Mouse (Mus musculus) liver, postnatal 0 days (tissue): ENCODE results near the gene Gse1. TPM values are rescaled to one million over a fixed set of nuclear protein-coding genes. Genes with fewer than 3 reads are reported as not detected.

Experiments
- ATAC-seq: fragments of 200-750 bp; cut with Nextera tagmentation; 2 replicates; pipeline ENCODE4 v1.8.0; 2017; ENCODE audit warnings: mild to moderate bottlenecking, moderate library complexity
- DNase-seq: peaks from one replicate; pipeline ENCODE4 v3.0.0-alpha.2; 2016
- H3K27ac ChIP-seq: fragments of 300-500 bp; sonication (generic); 2 replicates; pipeline ENCODE4 v1.5.1; 2014; ENCODE audit warnings: antibody characterized with exemption, moderate library complexity, mild to moderate bottlenecking, low read depth
- H3K27me3 ChIP-seq: fragments of 300-500 bp; sonication (generic); 2 replicates; pipeline ENCODE4 v1.6.1; 2014; ENCODE audit warnings: low read length, control low read depth, mixed read lengths; ENCODE audit not compliant: insufficient read depth
- H3K36me3 ChIP-seq: fragments of 300-500 bp; sonication (generic); replicated peaks from 2 replicates; pipeline ENCODE4 v1.6.1; 2014; ENCODE audit warnings: mild to moderate bottlenecking, control low read depth, low read length, moderate library complexity, mixed read lengths; ENCODE audit not compliant: insufficient read depth
- H3K4me1 ChIP-seq: fragments of 300-500 bp; sonication (generic); 2 replicates; pipeline ENCODE4 v1.6.1; 2014; ENCODE audit warnings: antibody characterized with exemption, mild to moderate bottlenecking, control low read depth; ENCODE audit not compliant: insufficient read depth
- H3K4me2 ChIP-seq: fragments of 300-500 bp; sonication (generic); 2 replicates; pipeline ENCODE4 v1.6.1; 2014; ENCODE audit warnings: low read depth, mild to moderate bottlenecking, low read length, moderate library complexity, mixed read lengths
- H3K4me3 ChIP-seq: fragments of 300-500 bp; sonication (generic); 2 replicates; pipeline ENCODE4 v1.5.1; 2014; ENCODE audit warnings: low read depth, low read length
- H3K9ac ChIP-seq: fragments of 300-500 bp; sonication (generic); replicated peaks from 2 replicates; pipeline ENCODE4 v1.6.1; 2014; ENCODE audit warnings: mild to moderate bottlenecking, moderate library complexity
- H3K9me3 ChIP-seq: fragments of 300-500 bp; sonication (generic); 2 replicates; pipeline ENCODE4 v1.6.1; 2016; ENCODE audit warnings: mild to moderate bottlenecking, control low read depth, low read length, mixed read lengths
- CTCF ChIP-seq: sonication (generic); IDR thresholded peaks from 2 replicates; pipeline ENCODE4 v1.5.1; 2016; ENCODE audit warnings: antibody characterized with exemption, low read depth
- EP300 ChIP-seq: IDR thresholded peaks from 2 replicates; pipeline ENCODE4 v1.6.1; 2016; ENCODE audit warnings: antibody characterized with exemption, low read depth, mild to moderate bottlenecking
- WGBS: fragments of 180-500 bp; shearing (Covaris S2); extraction: QIAGEN DNeasy Blood & Tissue Kit; methylation state at CpG from one replicate; pipeline ENCODE4 v1.1.7; 2014; ENCODE audit not compliant: insufficient replicate concordance; 5-methylcytosine and 5-hydroxymethylcytosine counted together
- polyA plus RNA-seq: library from polyadenylated mRNA; unstranded; fragments of >200 nt; fragmentation: Nextera tagmentation; extraction: Ambion mirVana; gene quantifications from 2 replicates; pipeline ENCODE4 v1.2.1, GENCODE M21; 2015

Gene Gse1
- polyA plus RNA-seq, 1 experiment from 2014 or later = 7.7 TPM

DNA sequence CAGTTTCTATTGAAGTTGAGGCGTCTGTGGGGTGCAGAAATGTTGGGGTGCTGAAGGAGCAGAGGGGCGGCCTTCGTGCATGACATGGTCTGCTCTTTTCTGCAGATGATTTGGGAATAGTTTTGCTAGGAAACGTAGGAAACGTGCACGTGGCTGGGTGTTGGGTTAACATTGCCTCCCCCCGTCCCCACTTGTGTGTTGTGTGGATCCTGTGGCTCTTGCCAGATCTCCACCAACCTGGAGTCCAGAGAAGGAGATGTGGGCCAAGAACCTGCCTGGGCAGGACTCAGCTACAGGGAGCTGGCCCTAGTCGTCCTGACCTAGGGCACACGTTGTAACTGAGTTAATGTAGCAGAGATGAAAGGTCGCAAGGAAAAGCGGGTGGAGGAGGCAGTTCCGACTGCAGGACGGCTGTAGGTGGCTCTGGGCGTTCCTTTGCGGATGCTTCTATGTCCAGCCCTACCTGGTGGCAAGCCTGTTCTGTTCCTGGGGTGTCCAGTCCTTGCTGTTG lies 261.6 kb downstream of the Gse1 start:
- ATAC-seq = no peak

DNA sequence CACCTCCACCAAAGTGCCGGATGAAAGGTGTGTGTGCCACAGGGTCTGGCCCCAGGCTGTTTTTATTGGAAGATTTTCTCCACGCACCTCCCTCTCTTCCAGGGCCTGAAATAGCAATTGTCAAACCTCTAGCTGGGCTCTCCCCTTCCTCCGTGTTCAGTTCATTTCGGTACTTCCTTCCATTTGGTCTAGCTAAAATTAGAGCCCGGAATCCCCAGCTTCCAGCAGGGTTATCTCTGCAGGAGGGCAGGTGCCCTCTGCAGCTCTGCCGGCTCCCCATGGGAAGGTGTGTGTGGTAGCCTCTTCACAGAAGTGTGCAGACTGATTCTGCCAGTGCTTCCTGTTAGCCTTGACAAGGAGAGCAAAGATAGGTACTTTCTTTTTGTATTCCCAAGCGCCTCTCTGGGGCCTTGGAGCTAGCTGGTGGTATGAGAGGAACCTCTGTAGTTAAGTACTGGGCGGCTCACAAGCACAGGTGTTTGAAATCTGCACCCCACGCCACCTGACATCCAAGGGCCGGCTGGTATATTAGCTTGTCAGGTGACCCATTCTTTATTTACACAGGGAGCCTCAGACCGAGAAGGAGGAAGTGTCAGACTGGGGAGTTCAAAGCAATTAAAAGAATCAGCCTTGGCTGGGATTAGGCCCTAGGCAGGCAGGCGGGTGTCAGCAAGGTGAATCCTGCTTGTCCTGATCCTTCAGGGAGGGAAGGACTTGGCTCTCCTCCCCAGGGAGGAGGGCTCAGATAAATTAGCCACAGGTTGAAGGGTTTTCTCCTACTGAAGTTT lies 262.3 kb downstream of the Gse1 start:
- WGBS = 14% methylated on average over 12 of the region's 12 CpGs
- Histone ChIP-seq H3K27me3 (no peaks in the 10 kb centered on the region), H3K4me1 (peaks cover 69% of the 10 kb centered on the region), H3K4me3 (peak overlapping the region; percentile 89), H3K9me3 (no peaks in the 10 kb centered on the region), H3K4me2 (peak overlapping the region; percentile 93), H3K36me3 (no peaks in the 10 kb centered on the region), H3K27ac (peak overlapping the region; percentile 96), H3K9ac (peak overlapping the region; percentile 90)
- DNase-seq (no peak), ATAC-seq (no peak)
- no peak for TF ChIP-seq CTCF
- TF ChIP-seq EP300 = no peak

More for the DNA sequence above, 261.6 kb downstream of the Gse1 start:
- no peaks in the 10 kb centered on the region for H3K36me3 ChIP-seq
- H3K4me3 ChIP-seq = peak overlapping the region; percentile 89
- peak overlapping the region; percentile 96 for H3K27ac ChIP-seq
- H3K9ac ChIP-seq = peak overlapping the region; percentile 90
- peaks cover 69% of the 10 kb centered on the region for H3K4me1 ChIP-seq
- H3K4me2 ChIP-seq = peak overlapping the region; percentile 93
- no peak for DNase-seq
- WGBS = 5% methylated on average over 15 of the region's 15 CpGs
- TF ChIP-seq EP300 (no peak), CTCF (no peak)
- no peaks in the 10 kb centered on the region for H3K9me3 ChIP-seq
- H3K27me3 ChIP-seq = no peaks in the 10 kb centered on the region

DNA sequence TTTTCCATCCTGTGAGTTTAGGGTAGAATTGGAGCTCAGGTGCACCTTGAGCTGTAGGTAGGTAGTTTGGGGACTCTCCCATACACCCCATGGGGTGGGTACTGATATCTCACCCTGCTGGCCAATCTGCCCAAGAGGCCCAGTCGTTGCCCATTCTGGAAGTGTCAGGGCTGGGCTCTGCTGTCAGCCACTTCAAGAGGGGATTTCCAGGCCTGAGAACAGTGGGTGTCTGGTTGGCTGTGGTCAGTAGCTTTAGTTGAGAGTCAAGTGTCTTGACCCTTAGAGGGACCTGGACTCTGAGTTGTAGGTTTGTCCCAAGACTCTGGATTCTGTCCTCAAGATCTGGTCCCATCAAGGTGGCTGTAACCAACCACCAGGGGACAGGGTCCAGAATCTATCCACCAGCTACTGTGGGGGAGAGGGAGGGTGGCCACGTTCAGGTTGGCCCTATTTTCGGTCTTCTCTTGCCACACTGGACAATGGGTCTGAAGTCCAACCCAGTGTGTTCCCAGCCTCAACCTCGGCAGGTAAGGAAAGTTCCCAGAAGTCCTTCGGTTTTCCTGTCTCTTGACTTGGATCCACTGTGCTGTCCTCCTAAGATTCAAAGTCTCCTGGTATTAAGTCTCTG lies 263.0 kb downstream of the Gse1 start:
- Histone ChIP-seq H3K27ac (peak overlapping the region; percentile 96), H3K9ac (peak overlapping the region; percentile 90), H3K4me1 (peaks cover 70% of the 10 kb centered on the region), H3K36me3 (no peaks in the 10 kb centered on the region), H3K9me3 (no peaks in the 10 kb centered on the region), H3K4me3 (peak overlapping the region; percentile 89), H3K4me2 (peak overlapping the region; percentile 93), H3K27me3 (no peaks in the 10 kb centered on the region)
- 43% methylated on average over 5 of the region's 5 CpGs for WGBS
- TF ChIP-seq EP300 = no peak
- peak; percentile 25; the same call in 1 of the 2 replicates for TF ChIP-seq CTCF
- ATAC-seq (no peak), DNase-seq (no peak)

DNA sequence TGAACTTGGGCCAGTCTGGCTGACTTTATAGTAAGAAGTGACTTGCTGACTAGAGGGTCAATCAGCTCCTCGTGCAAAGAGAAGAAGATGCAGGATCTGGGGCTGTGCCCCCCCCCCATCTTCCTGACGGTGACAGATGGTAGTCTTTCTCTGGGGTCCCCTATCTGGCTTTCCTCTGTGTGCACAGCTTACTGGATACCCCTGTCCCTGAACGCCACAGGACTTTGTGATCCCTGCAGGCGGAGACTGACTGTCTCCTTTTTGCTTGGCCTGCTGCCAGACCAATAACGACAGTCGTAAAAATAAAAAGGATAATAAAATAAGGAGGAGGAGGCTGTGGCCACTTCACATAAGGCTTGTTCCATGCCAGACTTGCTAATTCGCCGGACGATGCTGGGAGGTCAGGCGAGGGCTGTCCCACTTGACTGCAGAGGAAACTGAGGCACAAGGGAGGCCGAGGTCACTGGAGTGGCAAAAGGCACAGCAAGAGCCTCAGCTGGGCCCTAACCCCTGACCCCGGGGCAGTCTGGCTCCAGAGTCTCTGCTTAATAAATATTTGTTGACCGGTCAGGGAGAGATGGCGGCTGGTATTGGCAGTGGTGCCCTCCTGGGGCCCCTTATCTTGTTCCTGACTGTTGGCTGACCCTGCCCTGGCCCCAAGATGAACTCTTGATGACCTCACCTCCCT lies 264.1 kb downstream of the Gse1 start:
- peak; percentile 33 for ATAC-seq
- Histone ChIP-seq H3K4me2 (peak overlapping the region; percentile 93), H3K4me1 (peaks cover 75% of the 10 kb centered on the region), H3K36me3 (no peaks in the 10 kb centered on the region), H3K9me3 (no peaks in the 10 kb centered on the region), H3K27ac (peak overlapping the region; percentile 59), H3K27me3 (no peaks in the 10 kb centered on the region), H3K4me3 (peak overlapping the region; percentile 11; the same call in 1 of the 2 replicates), H3K9ac (peak overlapping the region; percentile 0)
- no peak for DNase-seq
- TF ChIP-seq CTCF = no peak
- no peak; the same call in 1 of the 2 replicates for TF ChIP-seq EP300
- WGBS = 47% methylated on average over 14 of the region's 14 CpGs

DNA sequence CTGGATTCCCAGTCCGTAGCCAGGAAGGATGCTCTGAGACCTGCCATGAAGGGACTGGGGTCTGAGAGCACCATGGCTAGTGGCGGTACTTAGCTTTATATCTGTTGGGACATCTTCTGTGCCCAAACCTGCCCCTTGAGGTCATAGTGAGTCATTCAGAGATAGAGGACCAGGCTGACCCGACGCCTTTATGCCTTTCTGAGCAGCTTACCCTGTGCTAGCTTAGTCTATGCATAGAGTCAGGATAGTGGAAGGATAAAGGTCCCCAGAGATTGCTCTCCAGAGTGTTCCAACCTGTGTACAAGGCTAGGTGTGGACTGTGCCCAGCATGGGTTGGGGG lies 264.6 kb downstream of the Gse1 start:
- 0 out of 2 replicates have a peak, but pooled peaks have one; percentile 13 for TF ChIP-seq CTCF
- no peak for TF ChIP-seq EP300
- H3K9ac ChIP-seq = peak overlapping the region; percentile 0
- WGBS = 40% methylated on average over 4 of the region's 4 CpGs
- no peak overlapping the region for H3K4me3 ChIP-seq
- no peaks in the 10 kb centered on the region for H3K27me3 ChIP-seq
- DNase-seq = no peak
- H3K9me3 ChIP-seq = no peaks in the 10 kb centered on the region
- H3K36me3 ChIP-seq = no peaks in the 10 kb centered on the region
- H3K27ac ChIP-seq = peak overlapping the region; percentile 59
- peak; percentile 6; the same call in 1 of the 2 replicates for ATAC-seq
- peak overlapping the region; percentile 93 for H3K4me2 ChIP-seq
- H3K4me1 ChIP-seq = peaks cover 80% of the 10 kb centered on the region
